Mouse (Mus musculus): Measurements from ENCODE around the gene Ccr2.
"Not testable (repeated sequence)": the region's sequence is repeated elsewhere in the genome, so short reads cannot be mapped to it uniquely, and the experiment has no call there.

The Ccr2 gene

DNA sequence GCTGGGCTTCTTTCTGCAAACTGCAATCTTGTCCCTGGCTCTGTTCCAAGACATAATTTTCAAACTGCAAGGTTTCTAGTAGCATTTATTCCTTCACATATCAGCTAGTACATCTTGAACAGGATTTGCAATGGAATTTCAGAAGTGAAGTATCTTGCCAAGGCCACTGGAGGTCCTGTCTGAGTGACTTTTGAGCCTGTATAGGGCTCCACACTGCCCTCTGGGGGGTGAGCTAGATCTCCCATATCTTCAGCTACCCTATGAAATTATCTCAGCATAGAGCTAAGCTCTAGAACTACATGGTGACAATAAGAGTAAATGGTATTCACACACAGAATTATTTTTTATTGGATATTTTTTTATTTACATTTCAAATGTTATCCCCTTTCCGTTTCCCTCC lies 16.7 kb downstream of the Ccr2 start:
- DNase-seq (ENCODE audit: low read depth, low spot score), result peak; percentile 60

GRCm38 (mm10) chr9:124121387-124122184 lies 19.8 kb downstream of the Ccr2 start, which contains the start of gene Ccr5:
Gene Ccr5 (plus strand): TSS chr9:124121543.
- DNase-seq (ENCODE audit: low read depth, low spot score), result no peak

GRCm38 (mm10) chr9:124125576-124125975 lies 23.8 kb downstream of the Ccr2 start:
- no peak for DNase-seq (ENCODE audit: low read depth, low spot score)

DNA sequence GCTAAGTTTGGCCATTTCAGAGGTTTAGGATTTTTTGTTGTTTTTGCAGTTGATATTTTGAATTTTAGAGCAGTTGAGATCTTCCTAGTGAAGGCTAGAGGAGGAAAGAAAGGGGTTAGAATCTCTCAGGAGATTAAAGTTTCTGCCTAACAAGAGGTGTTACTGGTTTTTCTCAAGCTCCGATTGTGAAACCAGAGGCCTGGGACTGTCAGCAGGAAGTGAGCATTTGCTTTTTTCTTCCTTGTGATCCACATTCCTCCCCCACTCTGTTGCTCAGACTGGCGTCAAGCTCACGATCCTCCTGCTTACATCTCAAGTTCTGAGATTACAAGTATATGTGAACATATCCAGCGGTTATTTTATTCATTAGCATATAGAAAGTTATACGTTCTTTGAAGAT lies 24.6 kb downstream of the Ccr2 start:
- no peak for DNase-seq (ENCODE audit: low read depth, low spot score)

GRCm38 (mm10) chr9:124127412-124127811 lies 25.7 kb downstream of the Ccr2 start:
- DNase-seq (ENCODE audit: low read depth, low spot score), result no peak

DNA sequence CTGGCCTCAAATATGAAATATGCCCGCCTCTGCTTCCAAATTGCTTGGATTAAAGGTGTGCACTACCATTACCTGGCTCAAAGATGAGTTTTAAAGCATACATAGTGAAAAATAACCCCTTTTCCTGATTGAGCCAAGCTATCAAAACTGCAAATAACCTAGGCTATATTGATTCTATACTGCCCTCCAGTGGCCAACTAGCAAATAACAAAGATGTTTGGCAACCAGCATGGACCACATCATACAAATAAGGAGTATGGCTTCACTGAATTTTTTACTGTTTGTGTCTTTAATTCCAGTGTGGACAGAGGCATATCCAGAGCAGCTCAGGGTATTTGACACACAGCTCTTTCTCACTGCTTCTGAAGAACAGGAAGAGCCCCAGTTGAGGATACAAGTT lies 26.6 kb downstream of the Ccr2 start:
- peak; percentile 79 for DNase-seq (ENCODE audit: low read depth, low spot score)

- DNase-seq (ENCODE audit: low read depth, low spot score), result not testable (repeated sequence)
Measured at GRCm38 (mm10) chr9:124132899-124133298, 31.1 kb downstream of the Ccr2 start.

DNA sequence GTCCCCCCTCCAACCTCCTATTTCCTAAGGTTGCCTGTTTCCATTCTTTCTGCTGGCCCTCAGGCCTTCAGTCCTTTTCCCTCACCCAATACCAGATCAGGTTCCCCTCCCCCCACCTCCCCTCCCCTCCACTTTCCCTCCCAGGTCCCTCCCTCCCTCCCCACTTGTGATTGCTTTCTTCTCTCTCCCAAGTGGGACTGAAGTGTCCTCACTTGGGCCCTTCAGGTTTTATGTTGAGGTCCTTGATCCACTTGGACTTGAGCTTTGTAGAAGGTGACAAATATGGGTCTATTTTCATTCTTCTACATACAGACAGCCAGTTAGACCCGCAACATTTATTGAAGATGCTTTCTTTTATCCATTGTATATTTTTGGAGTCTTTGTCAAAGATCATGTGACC lies 33.2 kb downstream of the Ccr2 start:
- not testable (repeated sequence) for DNase-seq (ENCODE audit: low read depth, low spot score)

GRCm38 (mm10) chr9:124137619-124138018 lies 35.9 kb downstream of the Ccr2 start:
- no peak for DNase-seq (ENCODE audit: low read depth, low spot score)

DNA sequence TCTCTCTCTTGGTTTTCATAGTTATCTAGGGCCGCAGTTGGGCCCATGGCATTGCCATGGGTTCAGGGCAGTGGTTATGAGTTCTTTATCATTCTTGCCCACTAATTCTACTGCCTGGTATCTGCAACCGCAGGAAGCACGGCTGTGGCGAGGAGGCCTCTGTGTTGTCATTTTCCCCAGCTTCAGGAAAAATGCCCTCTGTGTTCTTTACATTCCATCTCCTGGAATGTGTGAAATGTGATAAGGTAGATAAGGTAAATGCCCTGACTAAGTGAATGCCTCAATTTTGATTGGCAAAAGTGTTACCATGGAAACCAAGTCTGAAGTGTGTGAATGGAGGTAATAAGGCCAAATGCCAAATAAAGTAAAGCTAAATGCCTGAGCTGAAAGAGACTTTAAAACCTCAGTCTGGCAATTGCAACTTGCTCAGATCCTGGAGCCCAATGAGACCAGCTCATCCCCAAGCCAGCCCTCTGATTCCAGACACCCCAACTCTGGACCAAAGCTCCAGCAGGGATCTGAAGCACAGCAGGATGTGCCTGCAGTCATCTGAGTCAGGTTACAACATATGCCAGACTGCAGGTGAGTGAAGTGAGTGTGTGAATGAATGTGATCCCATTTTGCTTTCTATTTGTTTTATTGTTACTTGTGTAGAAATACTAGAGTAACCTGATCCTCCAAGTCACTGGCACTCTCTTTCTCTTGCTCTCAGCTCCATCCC lies 36.5 kb downstream of the Ccr2 start:
- DNase-seq (ENCODE audit: low read depth, low spot score), result no peak

GRCm38 (mm10) chr9:124143678-124144077 lies 41.9 kb downstream of the Ccr2 start:
- no peak for DNase-seq (ENCODE audit: low read depth, low spot score)

DNA sequence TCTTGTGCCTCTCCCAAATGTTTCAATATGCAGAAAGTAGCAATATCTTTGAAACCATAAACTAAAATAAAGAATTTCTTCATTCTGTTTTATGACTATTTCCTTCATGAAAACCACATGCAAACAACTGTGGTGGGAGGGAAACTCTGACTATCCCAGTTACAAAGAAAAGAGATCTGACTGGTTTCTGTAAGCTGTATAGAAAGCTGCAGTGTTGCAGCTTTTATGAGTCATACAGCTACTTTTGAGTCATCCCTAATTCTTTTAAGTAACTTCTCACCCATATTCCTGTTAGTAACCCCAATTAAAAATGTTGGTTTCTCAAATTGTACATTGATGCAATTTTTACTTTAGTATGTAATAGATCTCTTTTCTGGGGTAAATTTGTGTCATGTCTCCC lies 44.6 kb downstream of the Ccr2 start:
- peak; percentile 73 for DNase-seq (ENCODE audit: low read depth, low spot score)

Measured in 3T3-L1 (cell line).